Mouse (Mus musculus) ES-E14 (cell line): ENCODE measurements around the gene Prepl.

Source experiments
- CHD2 ChIP-seq: IDR thresholded peaks from 2 replicates; pipeline ENCODE4 v1.6.1; 2014; ENCODE audit warnings: mild to moderate bottlenecking, low read depth, low read length, inconsistent platforms
- MAFK ChIP-seq: IDR thresholded peaks from 2 replicates; pipeline ENCODE4 v1.6.1; 2014; ENCODE audit warnings: mild to moderate bottlenecking, low read depth, low read length, inconsistent platforms; ENCODE audit not compliant: insufficient read depth

DNA sequence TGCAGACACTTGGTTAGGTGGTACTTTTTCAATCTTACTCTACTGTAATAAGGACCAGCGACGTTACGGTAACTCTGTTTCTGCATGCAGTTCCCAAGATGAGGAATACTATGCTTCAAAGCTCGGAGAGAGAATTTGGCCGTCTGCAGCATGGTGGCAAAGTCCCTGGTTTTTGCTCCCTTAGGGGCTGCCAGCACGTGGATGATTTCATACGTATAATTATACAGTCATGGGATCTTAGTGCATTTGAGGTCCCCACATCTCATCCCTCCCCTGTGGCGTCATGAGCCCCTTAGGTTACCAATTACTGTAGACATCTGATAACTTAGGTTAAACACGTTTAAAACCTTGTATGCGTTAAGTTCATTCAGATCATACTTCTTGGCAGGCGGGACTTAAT is 1.6 kb downstream of the Prepl start:
- TF ChIP-seq MAFK (no peak), CHD2 (no peak)
